Mouse (Mus musculus): ENCODE results near the gene Slc27a1.

GRCm38 (mm10) chr8:71619786-71620185 is 51.1 kb downstream of the Slc27a1 start:
- TF ChIP-seq CTCF (IDR thresholded peaks at IDR 0.05; ENCODE audit: control insufficient read depth, insufficient read depth, insufficient read length), result no peak
- TF ChIP-seq MAX (IDR thresholded peaks at IDR 0.05), result no peak

Measured in C2C12 (cell line).